Mouse (Mus musculus): ENCODE measurements around the gene Spo11. TPM values are rescaled to one million over a fixed set of nuclear protein-coding genes. Genes with fewer than 3 reads are reported as not detected.
A peak's percentile ranks its signal among the peaks of the same experiment; 100 is the strongest.

Gene Spo11
- total and polyA plus RNA-seq, 3 experiments, result 0.16 to 0.34 TPM; not detected in 1

DNA sequence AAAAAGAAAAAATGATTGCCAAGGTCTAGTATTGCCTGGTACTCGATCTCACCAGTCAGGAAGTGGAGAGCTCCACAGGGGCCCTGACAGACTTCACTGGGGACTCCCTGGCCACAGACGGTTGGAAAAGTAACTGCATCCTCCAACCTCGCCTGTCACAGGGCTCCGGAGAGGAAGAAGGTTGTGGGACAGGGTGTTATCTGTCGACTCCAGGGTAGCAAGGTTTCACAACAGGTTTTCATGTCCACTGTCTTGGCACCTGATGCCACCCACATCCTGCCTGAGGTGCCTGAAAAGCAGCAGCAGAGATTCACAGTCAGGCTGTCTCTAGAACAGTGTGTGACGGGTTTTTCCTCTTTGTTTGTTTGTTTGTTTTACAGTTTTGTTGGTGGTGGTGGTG, 40.4 kb downstream of the Spo11 start:
- Histone ChIP-seq H3K4me2 (ENCODE audit: insufficient read depth, low read depth, poor library complexity, severe bottlenecking) (no peak overlapping the region), H3K79me2 (replicated peaks; ENCODE audit: control insufficient read depth, extremely low read depth, insufficient read depth, poor library complexity, severe bottlenecking) (peaks cover 6% of the 10 kb centered on the region), H3K27me3 (replicated peaks) (peaks cover 6% of the 10 kb centered on the region), H3K4me1 (ENCODE audit: control insufficient read depth in 1 of 2, insufficient read depth in 2 of 2) (peaks cover 30 to 48% of the 10 kb centered on the region in 2 experiments), H3K36me3 (replicated peaks in 1 of 2; ENCODE audit: control insufficient read depth in 1 of 2, insufficient read depth in 1 of 2, low read length in 1 of 2) (peaks cover 29 to 37% of the 10 kb centered on the region in 2 experiments), H3K4me3 (replicated peaks in 1 of 3; ENCODE audit: low read depth in 2 of 3, low read length in 2 of 3, poor library complexity in 1 of 3) (no peak overlapping the region), H3K27ac (ENCODE audit: insufficient read depth, low read depth) (no peak overlapping the region), H3K9ac (ENCODE audit: insufficient read depth, low read depth) (no peak overlapping the region), H3K9me3 (replicated peaks; ENCODE audit: low read length) (no peaks in the 10 kb centered on the region)
- dilution Hi-C loops (cut with MboI; ENCODE audit: extremely low pct_ligation_motif_present, extremely low pct_unique_long_range_greater_than_20kb, low sequenced_read_pairs) (no loop called here), in situ Hi-C loops (cut with MboI; ENCODE audit: low pct_ligation_motif_present, low pct_unique_long_range_greater_than_20kb, low sequenced_read_pairs) (loop anchor here (5.0 to 25.0 kb wide), 2 partner anchors 64 to 144 kb away; partner anchors contain the start of gene Pck1)
- no peak for DNase-seq (ENCODE audit: extremely low read depth)
- no peak for TF ChIP-seq ZKSCAN1 (IDR thresholded peaks at IDR 0.05; ENCODE audit: borderline replicate concordance, low read depth, low read length)
- no peak for TF ChIP-seq POLR2A (IDR thresholded peaks at IDR 0.05; ENCODE audit: low read depth, low read length)
- no peak for TF ChIP-seq UBTF (IDR thresholded peaks at IDR 0.05; ENCODE audit: low read depth, low read length)
- TF ChIP-seq NRF1 (IDR thresholded peaks at IDR 0.05; ENCODE audit: low read depth, low read length), result no peak
- TF ChIP-seq MYC (IDR thresholded peaks at IDR 0.05; ENCODE audit: low read depth, low read length), result no peak
- TF ChIP-seq CTCF (conservative IDR thresholded peaks at IDR 0.05 in 1 of 2, IDR thresholded peaks at IDR 0.05 in 1 of 2; ENCODE audit: low read depth in 2 of 2, low read length in 2 of 2), result no peak
- no peak for TF ChIP-seq MAFK (IDR thresholded peaks at IDR 0.05; ENCODE audit: insufficient replicate concordance, low read length)
- TF ChIP-seq MEF2A (IDR thresholded peaks at IDR 0.05; ENCODE audit: borderline replicate concordance, low read depth, low read length), result no peak
- TF ChIP-seq NELFE (IDR thresholded peaks at IDR 0.05; ENCODE audit: low read depth, low read length), result no peak

DNA sequence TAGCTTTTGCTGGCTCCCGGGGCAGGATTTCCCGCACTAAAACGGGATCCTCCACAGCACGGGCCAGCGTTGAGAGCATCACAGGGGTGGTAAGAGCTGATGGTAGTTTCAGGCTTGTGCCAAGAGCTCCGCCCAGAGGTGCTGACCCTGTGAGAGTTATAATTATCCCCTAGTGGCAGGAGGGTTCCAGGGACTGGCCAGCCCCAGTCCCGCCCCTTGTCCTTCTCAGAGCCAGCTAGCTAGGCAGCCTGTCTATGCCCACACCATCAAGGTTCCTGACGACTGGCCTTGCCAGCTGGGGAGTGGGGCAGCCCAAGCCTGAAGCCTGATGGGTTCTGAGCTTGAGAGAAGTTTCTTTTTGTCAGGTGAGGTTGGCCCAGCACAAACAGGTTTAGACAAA, 41.1 kb downstream of the Spo11 start:
- no peak for TF ChIP-seq MAFK (IDR thresholded peaks at IDR 0.05; ENCODE audit: insufficient replicate concordance, low read length)
- TF ChIP-seq NRF1 (IDR thresholded peaks at IDR 0.05; ENCODE audit: low read depth, low read length), result no peak
- 0 out of 2 replicates have a peak, but pooled peaks have one; percentile 28 for TF ChIP-seq BHLHE40 (IDR thresholded peaks at IDR 0.05; ENCODE audit: low read depth, low read length)
- TF ChIP-seq JUND (conservative IDR thresholded peaks at IDR 0.05; ENCODE audit: low read depth, low read length), result no peak
- no peak; the same call in 1 of the 2 replicates for TF ChIP-seq RAD21 (IDR thresholded peaks at IDR 0.05; ENCODE audit: low read depth, low read length)
- TF ChIP-seq TCF12 (IDR thresholded peaks at IDR 0.05; ENCODE audit: low read depth, low read length), result no peak
- no peak for TF ChIP-seq ELF1 (IDR thresholded peaks at IDR 0.05; ENCODE audit: low read depth, low read length)
- TF ChIP-seq MAZ (IDR thresholded peaks at IDR 0.05; ENCODE audit: low read depth, low read length), result no peak
- TF ChIP-seq E2F4 (IDR thresholded peaks at IDR 0.05; ENCODE audit: insufficient replicate concordance, low read depth, low read length), result no peak
- TF ChIP-seq CTCF (conservative IDR thresholded peaks at IDR 0.05 in 1 of 2, IDR thresholded peaks at IDR 0.05 in 1 of 2; ENCODE audit: low read depth in 2 of 2, low read length in 2 of 2), result peak in 1 of 2 experiments; percentile 28; a peak in 1 of 4 replicates
- TF ChIP-seq MXI1 (IDR thresholded peaks at IDR 0.05; ENCODE audit: low read depth, low read length), result no peak
- no peak for TF ChIP-seq MAX (IDR thresholded peaks at IDR 0.05; ENCODE audit: low read length)
- TF ChIP-seq POLR2A (IDR thresholded peaks at IDR 0.05; ENCODE audit: low read depth, low read length), result no peak
- no peak for TF ChIP-seq ZKSCAN1 (IDR thresholded peaks at IDR 0.05; ENCODE audit: borderline replicate concordance, low read depth, low read length)
- TF ChIP-seq ZMIZ1 (IDR thresholded peaks at IDR 0.05; ENCODE audit: low read depth, low read length), result no peak
- TF ChIP-seq USF2 (conservative IDR thresholded peaks at IDR 0.05; ENCODE audit: low read depth, low read length), result no peak
- TF ChIP-seq MEF2A (IDR thresholded peaks at IDR 0.05; ENCODE audit: borderline replicate concordance, low read depth, low read length), result peak; percentile 70; the same call in 1 of the 2 replicates
- H3K27ac ChIP-seq (ENCODE audit: insufficient read depth, low read depth), result no peak overlapping the region
- no peaks in the 10 kb centered on the region for H3K9me3 ChIP-seq (replicated peaks; ENCODE audit: low read length)
- H3K4me1 ChIP-seq (ENCODE audit: control insufficient read depth in 1 of 2, insufficient read depth in 2 of 2), result peaks cover 36 to 53% of the 10 kb centered on the region in 2 experiments
- peaks cover 6% of the 10 kb centered on the region for H3K27me3 ChIP-seq (replicated peaks)
- H3K4me3 ChIP-seq (replicated peaks in 1 of 3; ENCODE audit: low read depth in 2 of 3, low read length in 2 of 3, poor library complexity in 1 of 3), result no peak overlapping the region
- H3K9ac ChIP-seq (ENCODE audit: insufficient read depth, low read depth), result no peak overlapping the region
- H3K79me2 ChIP-seq (replicated peaks; ENCODE audit: control insufficient read depth, extremely low read depth, insufficient read depth, poor library complexity, severe bottlenecking), result peaks cover 12% of the 10 kb centered on the region
- in situ Hi-C loops (cut with MboI; ENCODE audit: low pct_ligation_motif_present, low pct_unique_long_range_greater_than_20kb, low sequenced_read_pairs), result loop anchor here (5.0 to 25.0 kb wide), 2 partner anchors 64 to 144 kb away; partner anchors contain the start of gene Pck1
- dilution Hi-C loops (cut with MboI; ENCODE audit: extremely low pct_ligation_motif_present, extremely low pct_unique_long_range_greater_than_20kb, low sequenced_read_pairs), result no loop called here
- DNase-seq (ENCODE audit: extremely low read depth), result no peak
- 0 out of 2 replicates have a peak overlapping the region, but pooled peaks have one; percentile 14 for H3K4me2 ChIP-seq (ENCODE audit: insufficient read depth, low read depth, poor library complexity, severe bottlenecking)
- peaks cover 24 to 37% of the 10 kb centered on the region in 2 experiments for H3K36me3 ChIP-seq (replicated peaks in 1 of 2; ENCODE audit: control insufficient read depth in 1 of 2, insufficient read depth in 1 of 2, low read length in 1 of 2)

All from CH12.LX (cell line).